Mouse (Mus musculus) embryonic fibroblast, embryonic 13.5 days (primary cell): ENCODE data around the gene Gm20388.

Experiments
- CTCF ChIP-seq: IDR thresholded peaks from 2 replicates; pipeline ENCODE4 v1.5.1; 2011; ENCODE audit warnings: mild to moderate bottlenecking, control low read depth, low read length, moderate library complexity, borderline replicate concordance; ENCODE audit not compliant: insufficient read depth
- POLR2A ChIP-seq: IDR thresholded peaks from 2 replicates; pipeline ENCODE4 v1.6.1; 2011; ENCODE audit warnings: low read depth, mild to moderate bottlenecking, control low read depth, low read length, moderate library complexity

DNA sequence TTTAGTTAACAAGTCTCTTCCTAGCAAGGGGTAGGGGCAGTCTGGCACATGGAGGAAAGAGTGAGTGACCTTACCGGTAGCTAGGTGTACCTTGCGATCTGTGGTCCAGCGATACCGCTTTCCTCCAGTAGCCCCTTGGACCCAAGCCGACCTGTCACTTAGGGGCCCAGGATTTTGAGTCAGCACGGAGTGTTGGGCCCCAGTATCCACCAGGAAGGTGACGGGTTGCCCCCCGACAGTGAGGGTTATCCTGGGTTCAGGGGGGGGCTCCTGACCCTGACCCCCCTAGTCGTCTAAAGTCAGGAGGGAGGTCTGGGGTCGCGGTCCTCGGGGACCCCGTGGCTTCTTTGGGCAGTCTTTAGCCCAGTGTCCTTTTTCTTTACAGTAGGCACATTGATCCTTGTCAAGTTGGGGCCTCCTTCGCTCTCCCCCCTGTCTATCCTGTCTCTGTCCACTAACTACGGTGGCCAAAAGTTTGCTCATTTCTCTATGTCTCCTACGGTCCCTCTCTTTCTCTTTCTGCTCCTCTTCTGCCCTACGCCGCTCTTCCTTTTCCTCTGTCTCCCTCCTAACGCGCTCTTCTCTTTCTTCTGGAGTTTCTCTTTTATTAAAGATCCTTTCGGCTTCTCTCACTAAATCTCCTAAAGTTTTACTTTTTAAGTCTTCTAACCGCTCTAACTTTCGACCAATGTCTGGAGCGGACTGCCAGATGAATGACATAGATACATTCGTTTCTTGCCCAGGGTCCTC lies 3521.2 kb downstream of the Gm20388 start:
- TF ChIP-seq CTCF (no peak), POLR2A (no peak)
